Mouse (Mus musculus): ENCODE measurements at regions not wholly inside any gene's neighbourhood (a gene's known extent, or its start where the extent isn't known, plus 50 kb on each side); places are given as distances from the start of the nearest gene placed in this dataset.
A peak's percentile ranks its signal among the peaks of the same experiment; 100 is the strongest.

GRCm38 (mm10) chr5:50820674-50821073 lies 746.9 kb downstream of the Ppargc1a start:
- no peak for DNase-seq (ENCODE audit: low spot score in 2 of 2)

GRCm38 (mm10) chr5:50819959-50820358 lies 747.6 kb downstream of the Ppargc1a start:
- no peak for DNase-seq (ENCODE audit: low spot score in 2 of 2)

- no peak for DNase-seq (ENCODE audit: low spot score in 2 of 2)
Observed at GRCm38 (mm10) chr5:50795310-50795709, 736.5 kb upstream of the Adgra3 start.

- no peak for DNase-seq (ENCODE audit: low spot score in 2 of 2)
Observed at GRCm38 (mm10) chr5:50794453-50795169, 735.8 kb upstream of the Adgra3 start.

- no peak for DNase-seq (ENCODE audit: low spot score in 2 of 2)
Observed at GRCm38 (mm10) chr5:50793558-50793957, 734.8 kb upstream of the Adgra3 start.

- DNase-seq (ENCODE audit: low spot score in 2 of 2): no peak
Observed at GRCm38 (mm10) chr5:50785273-50785672, 726.5 kb upstream of the Adgra3 start.

- DNase-seq (ENCODE audit: low spot score in 2 of 2): no peak
Observed at GRCm38 (mm10) chr5:50779138-50779537, 720.3 kb upstream of the Adgra3 start.

- DNase-seq (ENCODE audit: low spot score in 2 of 2): no peak
Observed at GRCm38 (mm10) chr5:50778221-50778620, 719.4 kb upstream of the Adgra3 start.

- DNase-seq (ENCODE audit: low spot score in 2 of 2): no peak
Observed at GRCm38 (mm10) chr5:50762261-50762660, 703.5 kb upstream of the Adgra3 start.

GRCm38 (mm10) chr5:50760386-50760785 lies 701.6 kb upstream of the Adgra3 start:
- DNase-seq (ENCODE audit: low spot score in 2 of 2): no peak

GRCm38 (mm10) chr5:50752766-50753165 lies 694.0 kb upstream of the Adgra3 start:
- DNase-seq (ENCODE audit: low spot score in 2 of 2): peak in 1 of 2 experiments; percentile 5

GRCm38 (mm10) chr5:50751358-50751757 lies 692.6 kb upstream of the Adgra3 start:
- DNase-seq (ENCODE audit: low spot score in 2 of 2): no peak

- DNase-seq (ENCODE audit: low spot score in 2 of 2): no peak
Observed at GRCm38 (mm10) chr5:50743030-50743429, 684.2 kb upstream of the Adgra3 start.

- DNase-seq (ENCODE audit: low spot score in 2 of 2): no peak
Observed at GRCm38 (mm10) chr5:50733711-50734110, 674.9 kb upstream of the Adgra3 start.

GRCm38 (mm10) chr5:50728337-50729003 lies 669.7 kb upstream of the Adgra3 start:
- DNase-seq (ENCODE audit: low spot score in 2 of 2): no peak

- DNase-seq (ENCODE audit: low spot score in 2 of 2): no peak
Observed at GRCm38 (mm10) chr5:50706945-50707663, 648.3 kb upstream of the Adgra3 start.

GRCm38 (mm10) chr5:50698084-50698483 lies 639.3 kb upstream of the Adgra3 start:
- DNase-seq (ENCODE audit: low spot score in 2 of 2): no peak

GRCm38 (mm10) chr5:50697588-50697987 lies 638.8 kb upstream of the Adgra3 start:
- DNase-seq (ENCODE audit: low spot score in 2 of 2): no peak

GRCm38 (mm10) chr5:50688362-50688761 lies 629.6 kb upstream of the Adgra3 start:
- no peak for DNase-seq (ENCODE audit: low spot score in 2 of 2)

- no peak for DNase-seq (ENCODE audit: low spot score in 2 of 2)
Observed at GRCm38 (mm10) chr5:50683966-50684365, 625.2 kb upstream of the Adgra3 start.

GRCm38 (mm10) chr5:50636539-50636938 lies 577.7 kb upstream of the Adgra3 start:
- DNase-seq (ENCODE audit: low spot score in 2 of 2): no peak

- no peak for DNase-seq (ENCODE audit: low spot score in 2 of 2)
Observed at GRCm38 (mm10) chr5:50626648-50627047, 567.8 kb upstream of the Adgra3 start.

GRCm38 (mm10) chr5:50624206-50624605 lies 565.4 kb upstream of the Adgra3 start:
- DNase-seq (ENCODE audit: low spot score in 2 of 2): no peak

Data from frontal cortex, postnatal 25 days (tissue).